Mouse (Mus musculus) CH12.LX (cell line): ENCODE measurements around the gene Glyatl3. TPM values are rescaled to one million over a fixed set of nuclear protein-coding genes. Genes with fewer than 3 reads are reported as not detected.

Experiments
- DNase-seq: peaks from one replicate; pipeline ENCODE4 v3.0.0-alpha.2; 2013; ENCODE audit errors: extremely low read depth
- H3K27ac ChIP-seq: 2 replicates; pipeline ENCODE4 v1.5.1; 2012; ENCODE audit warnings: low read depth, mild to moderate bottlenecking, control low read depth, moderate library complexity; ENCODE audit not compliant: insufficient read depth
- H3K27me3 ChIP-seq: replicated peaks from 2 replicates; pipeline ENCODE3; 2012; ENCODE audit warnings: inconsistent platforms
- H3K36me3 ChIP-seq, 2 experiments: replicated peaks in 1 of 2; 2 replicates each; pipeline versions ENCODE3 to v1.6.1; 2012; ENCODE audit warnings: inconsistent platforms in 1 of 2, low read length in 1 of 2, mild to moderate bottlenecking in 1 of 2, mixed read lengths in 1 of 2, moderate library complexity in 1 of 2; ENCODE audit not compliant: control insufficient read depth in 1 of 2, insufficient read depth in 1 of 2
- H3K4me1 ChIP-seq, 2 experiments: 2 replicates each; pipeline ENCODE4 v1.6.1; 2012; ENCODE audit warnings: inconsistent platforms in 1 of 2, moderate library complexity in 1 of 2; ENCODE audit not compliant: insufficient read depth in 2 of 2, control insufficient read depth in 1 of 2
- H3K4me2 ChIP-seq: 2 replicates; pipeline ENCODE4 v1.6.1; 2012; ENCODE audit warnings: low read depth, mild to moderate bottlenecking, control low read depth; ENCODE audit not compliant: poor library complexity, insufficient read depth, severe bottlenecking
- H3K4me3 ChIP-seq, 3 experiments: fragments of 150-350 bp in 1 of 3; sonication (generic) in 1 of 3; replicated peaks in 1 of 3; 2 replicates each; pipeline versions ENCODE3 to v1.5.1; 2011 to 2012; ENCODE audit warnings: low read depth in 2 of 3, low read length in 2 of 3, mild to moderate bottlenecking in 2 of 3, moderate library complexity in 2 of 3, control low read depth in 1 of 3, improper control_type of control experiment in 1 of 3, inconsistent platforms in 1 of 3, mixed read lengths in 1 of 3; ENCODE audit not compliant: poor library complexity in 1 of 3
- H3K79me2 ChIP-seq: replicated peaks from 2 replicates; pipeline ENCODE4 v1.6.1; 2012; ENCODE audit warnings: mild to moderate bottlenecking, moderate library complexity; ENCODE audit not compliant: control insufficient read depth, poor library complexity, insufficient read depth, severe bottlenecking; ENCODE audit errors: extremely low read depth
- H3K9ac ChIP-seq: 2 replicates; pipeline ENCODE4 v1.6.1; 2012; ENCODE audit warnings: low read depth, mild to moderate bottlenecking, control low read depth, moderate library complexity; ENCODE audit not compliant: insufficient read depth
- H3K9me3 ChIP-seq: replicated peaks from 2 replicates; pipeline ENCODE3; 2012; ENCODE audit warnings: low read length, inconsistent platforms, mixed read lengths
- CHD1 ChIP-seq: IDR thresholded peaks from 2 replicates; pipeline ENCODE4 v1.6.1; 2012; ENCODE audit warnings: low read depth, low read length, improper control_type of control experiment, inconsistent platforms
- E2F4 ChIP-seq: IDR thresholded peaks from 2 replicates; pipeline ENCODE4 v1.6.1; 2011; ENCODE audit warnings: low read depth, low read length, improper control_type of control experiment; ENCODE audit not compliant: insufficient replicate concordance
- EP300 ChIP-seq: IDR thresholded peaks from 2 replicates; pipeline ENCODE4 v1.6.1; 2011; ENCODE audit warnings: low read length, improper control_type of control experiment
- ETS1 ChIP-seq: conservative IDR thresholded peaks from 2 replicates; pipeline ENCODE4 v1.6.1; 2012; ENCODE audit warnings: low read depth, mild to moderate bottlenecking, inconsistent platforms, low read length, improper control_type of control experiment, moderate library complexity
- GABPA ChIP-seq: IDR thresholded peaks from 2 replicates; pipeline ENCODE4 v1.6.1; 2012; ENCODE audit warnings: low read depth, low read length, improper control_type of control experiment, inconsistent platforms; ENCODE audit not compliant: insufficient replicate concordance
- IRF4 ChIP-seq: IDR thresholded peaks from 2 replicates; pipeline ENCODE4 v1.6.1; 2014; ENCODE audit warnings: low read depth, mild to moderate bottlenecking, inconsistent platforms, low read length, improper control_type of control experiment
- JUN ChIP-seq: IDR thresholded peaks from 2 replicates; pipeline ENCODE4 v1.6.1; 2011; ENCODE audit warnings: low read depth, mild to moderate bottlenecking, low read length, improper control_type of control experiment, moderate library complexity; ENCODE audit not compliant: insufficient read depth
- MAX ChIP-seq: IDR thresholded peaks from 2 replicates; pipeline ENCODE4 v1.6.1; 2011; ENCODE audit warnings: low read length, improper control_type of control experiment
- MAZ ChIP-seq: IDR thresholded peaks from 2 replicates; pipeline ENCODE4 v1.6.1; 2012; ENCODE audit warnings: low read depth, mild to moderate bottlenecking, inconsistent platforms, low read length, improper control_type of control experiment, moderate library complexity
- MEF2A ChIP-seq: IDR thresholded peaks from 2 replicates; pipeline ENCODE4 v1.6.1; 2014; ENCODE audit warnings: low read depth, mild to moderate bottlenecking, inconsistent platforms, low read length, improper control_type of control experiment, borderline replicate concordance
- MYC ChIP-seq: IDR thresholded peaks from 2 replicates; pipeline ENCODE4 v1.6.1; 2011; ENCODE audit warnings: low read depth, mild to moderate bottlenecking, improper control_type of control experiment, low read length
- NRF1 ChIP-seq: IDR thresholded peaks from 2 replicates; pipeline ENCODE4 v1.6.1; 2014; ENCODE audit warnings: low read depth, mild to moderate bottlenecking, inconsistent platforms, low read length, improper control_type of control experiment, moderate library complexity
- POLR2A ChIP-seq: IDR thresholded peaks from 2 replicates; pipeline ENCODE4 v1.6.1; 2011; ENCODE audit warnings: low read depth, mild to moderate bottlenecking, improper control_type of control experiment, low read length
- POLR2AphosphoS2 ChIP-seq: IDR thresholded peaks from 2 replicates; pipeline ENCODE4 v1.6.1; 2011; ENCODE audit warnings: low read depth, low read length, improper control_type of control experiment
- RAD21 ChIP-seq: IDR thresholded peaks from 2 replicates; pipeline ENCODE4 v1.6.1; 2011; ENCODE audit warnings: low read depth, mild to moderate bottlenecking, low read length, improper control_type of control experiment, moderate library complexity
- RCOR1 ChIP-seq: conservative IDR thresholded peaks from 2 replicates; pipeline ENCODE4 v1.6.1; 2012; ENCODE audit warnings: low read depth, mild to moderate bottlenecking, inconsistent platforms, low read length, improper control_type of control experiment
- SMC3 ChIP-seq: IDR thresholded peaks from 2 replicates; pipeline ENCODE4 v1.6.1; 2011; ENCODE audit warnings: low read depth, low read length, improper control_type of control experiment
- UBTF ChIP-seq: IDR thresholded peaks from 2 replicates; pipeline ENCODE4 v1.6.1; 2012; ENCODE audit warnings: low read depth, mild to moderate bottlenecking, inconsistent platforms, low read length, improper control_type of control experiment, moderate library complexity
- USF1 ChIP-seq: IDR thresholded peaks from 2 replicates; pipeline ENCODE4 v1.6.1; 2014; ENCODE audit warnings: low read depth, mild to moderate bottlenecking, inconsistent platforms, low read length, improper control_type of control experiment
- ZC3H11A ChIP-seq: IDR thresholded peaks from 2 replicates; pipeline ENCODE4 v1.6.1; 2012; ENCODE audit warnings: low read depth, mild to moderate bottlenecking, inconsistent platforms, low read length, improper control_type of control experiment
- ZMIZ1 ChIP-seq: IDR thresholded peaks from 2 replicates; pipeline ENCODE4 v1.6.1; 2012; ENCODE audit warnings: low read depth, mild to moderate bottlenecking, inconsistent platforms, low read length, improper control_type of control experiment
- dilution Hi-C: fragments of 300-500 bp; cut with MboI; formaldehyde crosslinking; loops from 2 replicates; pipeline ENCODE4 v1.14.3; 2020; ENCODE audit warnings: low sequenced_read_pairs; ENCODE audit not compliant: extremely low pct_unique_long_range_greater_than_20kb, extremely low pct_ligation_motif_present
- in situ Hi-C: fragments of 300-500 bp; cut with MboI; formaldehyde crosslinking; loops from 3 replicates; pipeline ENCODE4 v1.14.3; 2019; ENCODE audit warnings: low sequenced_read_pairs, low pct_ligation_motif_present, low pct_unique_long_range_greater_than_20kb, mixed read lengths
- polyA plus RNA-seq: library from polyadenylated mRNA; unstranded; fragments of >175 nt; gene quantifications from 2 replicates; pipeline ENCODE4 v1.2.1, GENCODE M21; 2012; ENCODE audit warnings: low read depth; ENCODE audit not compliant: insufficient read length
- total RNA-seq, 2 experiments: library from RNA; depleted of rRNA; stranded (reverse); fragments of 300-350 nt in 1 of 2; fragments of >200 nt in 1 of 2; gene quantifications; 2 replicates each; pipeline ENCODE4 v1.2.3; 2012 to 2014

Glyatl3 gene
- total and polyA plus RNA-seq, 3 experiments = not detected

DNA sequence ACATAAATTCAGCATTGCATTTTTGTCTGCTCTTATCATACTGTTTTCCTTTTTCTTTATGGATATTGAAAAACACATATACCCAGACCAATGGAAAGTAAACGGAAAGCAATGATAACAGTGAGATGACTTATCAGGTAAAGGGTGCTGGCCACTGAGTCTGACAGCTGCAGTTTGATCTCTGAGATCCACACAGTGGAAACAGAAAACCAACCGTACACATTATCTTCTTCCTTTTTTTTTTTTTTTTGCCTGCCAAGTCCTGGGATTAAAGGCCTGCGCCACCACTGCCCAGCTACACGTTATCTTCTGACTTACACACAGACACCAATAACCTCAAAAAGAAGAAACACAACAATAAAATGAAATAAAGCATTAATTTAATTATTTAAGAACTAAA is 10.8 kb downstream of the Glyatl3 start:
- Histone ChIP-seq H3K36me3 (no peaks in the 10 kb centered on the region), H3K4me2 (no peak overlapping the region), H3K9me3 (peaks cover 3% of the 10 kb centered on the region), H3K4me1 (no peaks in the 10 kb centered on the region), H3K79me2 (no peaks in the 10 kb centered on the region), H3K27ac (no peak overlapping the region), H3K27me3 (no peaks in the 10 kb centered on the region), H3K9ac (no peak overlapping the region), H3K4me3 (no peak overlapping the region)
- in situ Hi-C loops (no loop called here), dilution Hi-C loops (no loop called here)
- no peak for TF ChIP-seq MYC
- TF ChIP-seq USF1 = no peak
- no peak for TF ChIP-seq JUN
- no peak for TF ChIP-seq NRF1
- TF ChIP-seq RCOR1 = no peak
- no peak for TF ChIP-seq POLR2AphosphoS2
- no peak for TF ChIP-seq MAX
- no peak for TF ChIP-seq GABPA
- TF ChIP-seq RAD21 = no peak
- no peak for TF ChIP-seq SMC3
- no peak for TF ChIP-seq IRF4
- TF ChIP-seq CHD1 = no peak
- TF ChIP-seq UBTF = no peak
- no peak for TF ChIP-seq POLR2A
- TF ChIP-seq MEF2A = no peak
- TF ChIP-seq ETS1 = no peak
- no peak for TF ChIP-seq ZMIZ1
- DNase-seq = no peak

- Histone ChIP-seq H3K4me2 (no peak overlapping the region), H3K36me3 (no peaks in the 10 kb centered on the region), H3K4me3 (no peak overlapping the region), H3K27me3 (no peaks in the 10 kb centered on the region), H3K27ac (no peak overlapping the region), H3K4me1 (no peaks in the 10 kb centered on the region), H3K9ac (no peak overlapping the region), H3K9me3 (peaks cover 2% of the 10 kb centered on the region), H3K79me2 (no peaks in the 10 kb centered on the region)
- DNase-seq = no peak
- TF ChIP-seq MEF2A (no peak), ZC3H11A (no peak), MAZ (no peak), RCOR1 (no peak), RAD21 (no peak), EP300 (no peak), E2F4 (no peak), JUN (no peak)
- in situ Hi-C loops = no loop called here
- dilution Hi-C loops = no loop called here
These were observed 14.3 kb downstream of the Glyatl3 start for GRCm38 (mm10) chr17:40899783-40900363.
